Mouse (Mus musculus) lung, adult 18-20 months (tissue): ENCODE data around the gene Dstyk.
A peak's percentile ranks its signal among the peaks of the same experiment; 100 is the strongest.

ENCODE experiments used
- DNase-seq, 2 experiments: peaks; one replicate each; pipeline ENCODE4 v3.0.0; 2022; ENCODE audit warnings: mixed read lengths in 2 of 2

Dstyk gene

DNA sequence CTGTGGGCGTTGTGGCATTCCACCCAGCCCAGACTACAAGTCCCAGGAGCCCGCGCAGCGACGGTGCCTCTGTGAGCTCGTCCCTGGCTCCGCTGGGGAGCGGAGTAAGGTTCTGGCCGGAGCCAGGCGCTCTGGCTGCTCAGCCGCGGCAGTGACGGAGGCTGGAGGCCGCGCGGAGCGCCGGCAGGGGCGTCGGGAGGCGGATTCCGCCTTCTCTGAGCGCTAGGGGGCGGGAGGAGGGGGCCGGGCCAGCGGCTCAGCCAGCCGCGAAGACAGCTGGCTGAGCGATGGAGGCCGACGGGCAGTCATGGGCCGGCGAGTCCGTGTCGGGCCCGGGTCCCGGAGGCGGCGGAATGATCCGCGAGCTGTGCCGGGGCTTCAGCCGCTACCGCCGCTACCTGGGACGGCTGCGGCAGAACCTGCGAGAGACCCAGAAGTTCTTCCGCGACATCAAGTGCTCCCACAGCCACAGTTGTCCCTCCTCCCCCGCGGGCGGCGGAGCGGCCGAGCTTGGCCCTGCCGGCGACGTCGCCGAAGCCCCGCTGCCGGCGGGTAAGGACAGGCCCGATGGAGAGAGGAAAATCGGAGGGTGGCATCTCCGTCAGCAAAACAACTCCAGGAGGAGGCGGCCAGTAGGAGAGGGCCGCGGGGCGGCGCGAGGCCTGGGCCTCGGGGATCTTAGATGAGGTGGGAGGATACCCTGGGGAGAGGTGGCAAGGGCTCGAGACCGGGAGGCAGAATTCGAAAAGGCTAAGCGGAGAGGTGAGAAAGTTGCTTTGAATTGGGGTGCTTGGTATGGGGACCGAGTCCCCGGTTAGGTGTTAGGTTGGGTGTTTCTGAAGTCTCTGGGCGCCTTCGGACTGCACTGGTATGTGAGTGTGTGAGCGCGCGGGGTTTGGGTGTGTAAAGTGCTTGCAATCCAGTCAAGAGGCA, at the start of gene Dstyk:
TSS of gene Dstyk (plus strand) at position 237 of the 933 bp plus-strand sequence.
- DNase-seq: peak; percentile 94 to 96

DNA sequence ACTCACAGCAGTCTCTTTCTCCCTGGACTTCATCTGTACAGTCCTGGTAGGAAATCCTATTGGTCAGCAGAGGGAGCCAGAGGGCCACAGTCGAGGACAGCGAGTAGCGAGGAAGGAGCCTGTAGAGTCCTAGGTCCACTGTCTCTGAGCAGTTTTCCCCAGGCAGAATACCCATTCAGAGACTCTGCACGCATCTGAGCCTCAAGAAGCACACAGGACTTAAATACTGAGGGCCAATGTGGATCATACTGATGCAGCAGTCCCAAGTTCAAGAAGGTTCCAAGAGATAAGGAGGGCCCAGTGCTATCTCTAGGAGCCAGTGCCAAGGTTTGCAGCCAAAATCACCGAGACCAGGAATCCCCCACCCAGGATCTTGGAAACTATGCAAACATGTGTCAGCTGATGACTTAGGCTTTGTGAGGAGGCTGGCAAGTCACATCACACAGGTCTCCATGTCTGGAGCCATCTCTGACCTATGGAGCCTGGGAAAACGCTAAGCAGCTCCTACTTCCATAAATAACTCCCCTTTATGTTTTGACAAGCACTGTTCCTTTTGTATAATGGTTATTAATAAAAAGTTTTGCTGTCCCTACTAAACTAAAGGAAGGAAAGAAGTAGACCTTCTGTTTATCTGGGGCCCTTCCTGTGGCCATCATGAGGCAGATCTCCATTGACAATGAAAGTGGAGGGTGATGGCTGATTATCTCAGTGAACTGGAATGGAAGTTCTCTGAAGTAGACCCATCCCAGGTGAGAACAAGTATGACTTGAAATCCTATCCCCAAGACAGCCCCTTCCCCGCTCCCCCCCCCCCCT, 49.5 kb upstream of the Dstyk start:
- peak; percentile 86 to 90 for DNase-seq

DNA sequence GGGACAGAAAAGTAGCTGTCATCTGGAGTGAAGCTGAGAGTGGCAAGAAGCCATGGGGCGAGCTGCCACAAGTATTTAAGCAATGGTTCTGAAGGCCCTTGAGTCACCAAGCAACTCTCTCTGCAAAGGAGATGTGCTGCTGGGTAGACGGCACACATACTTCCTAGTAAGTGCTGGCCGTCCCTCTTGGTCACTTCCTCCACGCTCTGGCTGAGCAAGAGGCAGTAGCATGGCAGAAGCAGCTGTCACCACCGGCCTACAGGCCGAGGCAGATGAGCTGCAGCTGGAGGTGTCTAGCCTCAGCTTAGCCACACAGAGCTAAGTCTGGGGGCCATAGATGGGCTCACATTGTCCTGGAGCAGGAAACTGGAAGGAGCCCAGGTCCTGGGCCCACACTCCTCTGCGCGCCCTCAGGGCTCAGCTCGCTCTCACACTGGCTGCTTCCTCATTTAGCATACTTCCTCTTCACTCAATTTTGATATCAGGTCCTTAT, 46.6 kb upstream of the Dstyk start:
- peak in 1 of 2 experiments; percentile 46 for DNase-seq

DNA sequence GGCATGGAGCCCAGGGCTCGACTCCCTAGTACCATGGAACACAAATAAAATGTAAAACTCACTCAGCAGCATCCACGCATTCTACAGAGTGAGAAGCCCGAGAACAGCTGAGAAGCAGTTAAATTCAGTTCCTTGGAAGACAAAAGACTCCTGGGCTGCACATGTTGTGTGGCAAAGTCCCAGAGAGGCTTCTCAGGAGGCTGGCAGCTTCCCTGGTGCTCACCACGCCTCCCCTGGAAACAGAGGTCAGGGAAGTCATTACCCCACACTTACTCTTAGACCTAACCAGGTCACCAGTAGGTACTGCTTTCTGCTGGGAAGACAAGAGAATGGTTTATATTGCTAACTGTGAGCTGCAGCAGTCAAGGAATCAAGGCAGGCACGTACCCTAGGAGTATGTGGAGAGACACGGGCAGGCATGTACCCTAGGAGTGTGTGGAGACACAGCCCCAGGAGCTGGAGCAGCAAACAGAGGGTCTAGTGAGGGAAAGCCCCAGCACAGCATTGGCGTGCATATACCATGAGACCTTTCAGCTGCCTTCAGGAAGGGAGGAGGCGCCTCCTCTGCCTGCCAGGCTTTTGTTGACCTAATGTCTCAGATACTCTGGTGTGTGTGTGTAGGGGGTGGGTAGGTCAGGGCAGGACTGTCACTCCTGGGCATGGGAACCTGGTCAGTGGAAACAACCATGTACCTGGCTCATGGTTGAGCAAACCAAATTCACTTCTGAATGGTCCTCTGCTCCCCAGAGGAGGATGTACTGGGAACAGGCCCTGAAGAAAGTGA, 45.9 kb upstream of the Dstyk start:
- DNase-seq: peak in 1 of 2 experiments; percentile 34

DNA sequence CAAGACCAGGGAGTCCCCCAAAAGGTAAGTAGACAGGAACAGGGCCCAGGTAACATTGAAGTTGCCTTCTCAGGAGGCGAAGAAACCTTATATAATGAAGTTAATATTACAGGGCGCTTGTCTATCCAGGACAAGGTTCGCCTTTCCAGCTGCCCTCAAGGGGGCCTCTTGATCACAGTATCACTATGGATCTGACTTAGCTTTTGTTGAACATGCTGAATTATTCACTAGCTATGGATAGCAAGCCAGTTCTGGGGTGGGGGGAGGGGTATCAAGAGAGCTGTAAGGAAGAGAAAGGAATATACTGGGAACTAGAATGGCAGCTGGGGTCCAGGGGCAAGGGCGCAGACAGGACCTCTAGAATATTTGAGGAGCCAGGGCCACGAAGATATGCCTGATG, 45.0 kb upstream of the Dstyk start:
- DNase-seq: no peak

DNA sequence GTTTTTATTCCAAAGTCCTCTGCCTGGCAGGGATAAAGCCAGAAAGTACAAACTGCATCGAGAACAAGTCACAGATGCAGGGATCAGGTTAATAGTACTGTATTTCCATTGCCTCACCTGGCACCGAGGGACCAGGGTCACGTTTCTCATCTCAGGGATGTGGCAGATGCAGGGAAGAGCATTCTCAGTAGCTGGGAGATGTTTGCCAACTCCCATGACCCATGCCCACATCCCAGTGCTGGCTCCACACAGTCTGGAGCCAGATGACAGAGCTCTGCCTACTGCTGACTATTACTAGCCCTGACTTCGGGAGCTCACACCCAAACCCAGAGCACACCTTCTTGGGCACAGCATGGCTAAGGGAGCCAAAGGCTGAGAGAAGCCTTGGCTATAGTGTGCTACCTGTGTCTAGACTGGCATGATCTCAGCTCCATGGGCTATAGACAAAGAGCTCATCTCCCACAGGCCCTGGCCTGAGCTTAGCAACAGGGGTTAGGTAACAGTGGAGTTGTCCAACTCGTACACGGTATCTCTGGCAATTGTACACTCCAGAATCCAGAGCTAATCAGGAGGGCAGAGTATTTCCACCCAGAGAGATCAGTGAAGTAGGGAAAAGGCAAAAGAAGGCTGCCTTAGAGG, 44.3 kb upstream of the Dstyk start:
- DNase-seq: no peak

DNA sequence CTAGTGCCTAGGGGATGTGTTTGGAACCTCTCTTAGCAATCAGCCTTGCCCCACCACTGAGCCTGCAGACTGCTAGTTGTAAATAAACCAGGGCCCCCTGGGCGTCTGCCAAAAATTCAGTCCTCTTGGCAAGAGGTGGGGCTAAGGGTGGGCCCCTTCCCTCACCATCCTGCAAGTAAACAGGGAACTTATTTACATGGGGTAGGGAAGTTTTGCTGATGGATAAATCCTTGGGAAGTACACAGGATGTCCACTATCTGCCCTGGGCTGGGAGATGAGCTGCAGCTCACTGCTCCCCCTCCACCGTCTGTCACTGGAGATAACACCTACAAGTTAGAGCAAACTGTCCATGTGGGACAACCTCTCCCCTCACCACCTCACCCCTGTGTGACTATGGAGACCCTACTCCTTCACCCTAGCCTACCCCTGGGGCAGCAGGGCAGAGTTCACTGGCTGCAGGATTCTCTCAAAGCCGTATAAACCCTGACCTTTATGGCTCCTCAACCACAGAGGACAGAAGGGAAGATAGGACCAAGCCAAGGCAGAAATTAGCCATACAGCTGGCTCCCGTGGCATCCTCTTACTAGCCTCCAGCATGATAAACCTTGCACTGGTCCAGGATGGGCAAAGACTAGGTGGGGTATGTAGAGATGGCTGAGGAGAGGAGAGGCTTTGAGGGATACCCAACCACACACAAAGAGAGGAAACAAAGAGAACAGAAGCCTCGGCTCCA, 43.0 kb upstream of the Dstyk start:
- peak; percentile 83 to 89 for DNase-seq

DNA sequence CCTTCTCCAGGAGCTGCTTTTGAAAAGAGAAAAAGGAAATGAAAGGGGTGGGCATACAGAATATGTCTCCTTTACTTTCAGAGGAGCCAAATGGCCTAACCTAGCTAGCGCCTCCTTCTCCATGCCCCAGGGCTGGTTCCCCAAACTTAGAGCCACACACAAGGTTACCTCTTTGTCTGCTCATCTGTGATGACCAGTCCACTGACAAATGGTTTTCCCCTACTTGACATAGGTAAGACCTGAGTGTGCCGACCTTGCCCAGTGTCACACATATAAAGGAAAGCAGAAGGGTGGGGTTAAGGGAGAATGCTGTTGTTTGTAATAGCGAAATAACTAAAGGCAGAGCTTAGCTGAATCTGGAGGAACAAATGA, 42.5 kb upstream of the Dstyk start:
- DNase-seq: no peak

DNA sequence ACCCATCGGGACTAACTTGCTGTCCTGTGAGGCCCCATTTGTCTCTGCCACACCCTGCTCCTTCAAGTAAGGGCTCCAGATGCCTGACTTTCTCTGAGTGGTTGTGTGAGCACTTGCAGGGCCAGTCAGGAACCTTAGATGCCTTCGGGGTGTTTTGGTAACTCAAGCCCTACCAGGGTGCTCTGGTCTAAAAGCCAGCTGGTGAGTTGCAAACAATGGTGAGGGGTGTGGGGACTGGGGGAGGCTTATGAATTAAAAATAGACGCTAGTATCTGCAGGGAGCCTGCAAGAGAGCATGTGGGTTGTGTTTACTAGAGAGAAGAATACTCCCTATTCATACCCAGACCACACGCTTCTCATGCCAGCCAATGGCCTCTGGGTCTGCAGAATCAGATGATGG, 42.1 kb upstream of the Dstyk start:
- no peak for DNase-seq

DNA sequence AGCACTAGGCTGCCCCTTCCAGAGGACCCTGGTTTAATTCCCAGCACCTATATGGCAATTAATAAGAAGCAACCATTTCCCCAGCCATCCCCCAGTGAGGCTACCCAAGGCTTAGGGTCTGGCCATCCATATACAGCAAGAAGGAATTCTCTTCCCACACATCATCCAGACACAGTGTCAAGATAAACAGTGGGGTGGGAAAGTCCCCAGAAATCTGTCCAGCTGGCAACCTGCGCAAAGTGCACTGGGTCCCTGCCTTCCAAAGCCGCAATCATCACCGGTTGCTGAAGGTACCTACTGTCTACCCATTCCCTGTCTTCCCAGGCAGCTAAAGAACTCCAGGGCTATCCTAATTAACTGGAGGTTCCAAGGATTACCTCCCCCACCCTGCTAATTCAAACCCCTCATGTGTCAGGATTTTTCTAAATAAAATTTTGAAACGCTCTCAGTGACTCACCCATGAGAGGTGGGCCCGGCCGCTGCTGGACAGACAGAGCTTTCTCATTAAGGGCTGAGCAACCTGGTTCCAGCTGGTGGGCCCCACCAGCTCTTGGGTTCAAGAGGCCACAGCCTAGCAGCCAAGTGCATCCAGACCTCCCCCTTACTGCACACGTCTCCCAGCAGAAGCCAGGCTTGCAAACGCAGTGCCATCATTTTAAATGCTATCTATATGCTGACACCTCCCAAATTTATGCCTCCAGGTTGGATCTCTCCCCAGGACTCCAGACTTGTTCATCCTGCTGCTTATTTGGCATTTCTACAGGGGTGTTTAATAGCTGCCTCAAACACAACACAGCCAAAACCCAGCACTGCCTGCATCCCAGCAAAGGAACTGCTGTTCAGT, 40.9 kb upstream of the Dstyk start:
- DNase-seq: no peak

DNA sequence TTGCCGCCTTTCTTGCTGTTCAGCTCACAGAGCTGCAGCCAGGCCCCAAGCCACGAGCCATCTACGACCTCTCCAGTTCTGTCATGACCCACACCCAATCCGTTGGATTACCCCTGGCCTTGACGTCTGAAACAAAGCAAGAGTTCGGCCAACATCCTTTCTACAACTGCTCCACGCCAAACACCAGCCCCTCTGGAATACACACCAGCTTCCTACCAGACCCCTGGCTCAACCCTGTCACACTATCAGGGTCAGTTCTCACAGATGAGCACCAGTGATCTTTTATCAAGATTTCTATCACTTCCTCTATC, 40.3 kb upstream of the Dstyk start:
- DNase-seq: peak; percentile 51 to 73

DNA sequence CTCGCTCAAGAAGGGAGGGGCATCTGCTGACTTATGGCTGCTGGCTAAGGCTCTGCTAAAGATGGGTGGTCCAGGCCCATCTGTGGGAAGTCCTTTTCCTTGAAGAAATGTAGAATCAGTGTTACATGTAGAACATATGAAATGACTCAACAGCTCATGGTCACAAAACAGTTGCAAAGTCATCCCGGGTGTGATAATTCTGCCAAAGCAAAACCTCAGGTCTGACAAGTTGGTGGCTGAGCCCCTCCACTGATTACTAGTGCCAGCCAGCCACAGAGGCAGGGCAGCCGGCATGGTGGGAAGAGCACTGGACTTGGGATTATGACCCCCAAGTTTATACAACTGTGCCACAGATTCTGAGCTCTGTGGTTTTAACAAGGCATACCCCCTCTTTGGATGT, 39.5 kb upstream of the Dstyk start:
- DNase-seq: no peak

DNA sequence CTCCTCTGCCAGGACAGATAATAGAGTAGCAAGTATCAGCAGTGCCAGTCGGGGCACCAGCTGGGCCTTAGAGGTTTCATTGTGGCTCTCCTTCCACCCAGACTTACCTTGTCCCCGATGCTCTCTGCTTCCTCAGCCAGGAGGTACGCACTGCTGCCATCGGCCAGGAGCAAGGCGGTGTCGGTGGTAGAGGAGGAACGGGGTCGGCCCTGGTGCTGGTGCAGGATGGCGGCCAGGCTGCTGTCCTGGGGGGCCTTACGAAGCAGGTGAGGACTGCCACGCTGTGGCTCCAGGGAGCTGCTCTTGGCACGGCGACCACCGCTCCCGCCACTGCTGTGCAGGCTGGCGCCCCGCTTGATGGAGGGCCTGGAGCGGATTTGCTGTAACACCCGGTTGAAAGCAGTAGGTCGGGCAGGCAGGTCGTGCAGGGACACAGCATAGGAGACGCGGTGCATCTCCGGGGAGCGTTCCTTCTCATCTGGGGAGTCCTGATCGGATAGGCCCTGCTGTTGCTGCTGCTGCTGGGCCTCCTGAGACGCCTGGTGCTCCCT, 36.7 kb upstream of the Dstyk start:
- no peak for DNase-seq

DNA sequence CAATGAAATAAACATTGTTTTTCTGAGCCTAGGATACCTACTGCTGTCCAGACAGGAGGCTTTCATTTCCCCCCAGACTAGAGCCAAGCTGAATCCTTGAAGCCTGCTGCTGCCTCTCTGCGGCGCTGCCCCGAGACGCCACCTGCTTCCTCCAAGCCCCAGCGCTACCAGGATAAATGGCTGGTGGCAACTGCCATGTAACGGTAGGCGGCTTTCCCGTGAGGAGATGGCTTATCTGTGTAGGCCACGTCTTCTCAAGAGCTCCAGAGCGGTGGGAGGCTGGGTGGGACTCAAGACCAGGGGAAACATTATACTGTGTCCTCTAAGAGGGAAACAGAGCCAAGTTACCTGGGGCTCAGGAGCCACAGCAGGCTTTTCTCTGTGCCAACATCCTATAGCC, 35.4 kb upstream of the Dstyk start:
- no peak for DNase-seq

DNA sequence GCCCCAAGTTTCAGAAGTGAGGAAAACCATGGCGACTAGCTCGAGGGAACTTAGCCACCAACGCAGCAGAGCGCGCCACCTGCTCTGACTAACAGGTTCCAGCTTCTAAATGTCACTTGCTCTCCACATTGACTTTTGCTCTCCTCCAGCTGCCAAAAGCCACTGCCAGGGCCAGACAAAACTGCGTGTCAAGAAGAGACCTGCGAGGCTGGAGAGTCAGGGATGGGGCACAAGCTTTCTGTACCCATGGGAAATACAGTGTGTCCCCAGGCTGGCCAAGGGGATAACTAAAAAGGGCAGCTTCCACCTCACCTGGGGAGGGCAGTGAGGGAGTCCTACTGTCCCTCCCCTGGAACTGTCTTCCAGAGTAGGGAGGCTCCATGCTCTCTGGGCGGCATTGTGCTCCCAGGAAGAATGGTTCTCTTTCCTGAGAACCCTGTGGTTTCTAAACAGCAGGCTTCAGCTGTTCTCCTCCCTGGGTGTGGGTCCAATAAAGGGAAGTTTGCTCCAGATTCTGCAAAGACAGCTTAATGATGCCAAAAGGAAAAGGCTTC, 33.3 kb upstream of the Dstyk start:
- DNase-seq: peak; percentile 60 to 75

DNA sequence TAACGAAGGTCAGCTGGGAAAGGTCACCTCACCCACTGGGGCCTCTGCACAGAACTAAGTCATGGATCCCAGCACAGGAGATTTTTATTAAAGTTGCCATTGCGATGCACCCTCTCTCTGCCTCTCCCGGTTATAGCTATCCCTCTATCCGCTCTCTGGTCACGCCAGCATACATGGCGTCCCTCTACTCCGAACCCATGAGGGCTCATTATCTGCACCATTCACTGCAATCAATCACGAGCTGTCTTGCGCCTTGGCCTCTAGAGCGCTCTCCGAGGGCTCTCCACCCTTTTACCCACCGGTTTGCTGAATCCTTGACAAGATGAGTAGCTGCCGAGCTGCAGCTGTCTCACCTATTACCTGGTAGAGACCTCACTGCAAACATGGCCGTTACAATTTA, 32.1 kb upstream of the Dstyk start:
- no peak for DNase-seq

DNA sequence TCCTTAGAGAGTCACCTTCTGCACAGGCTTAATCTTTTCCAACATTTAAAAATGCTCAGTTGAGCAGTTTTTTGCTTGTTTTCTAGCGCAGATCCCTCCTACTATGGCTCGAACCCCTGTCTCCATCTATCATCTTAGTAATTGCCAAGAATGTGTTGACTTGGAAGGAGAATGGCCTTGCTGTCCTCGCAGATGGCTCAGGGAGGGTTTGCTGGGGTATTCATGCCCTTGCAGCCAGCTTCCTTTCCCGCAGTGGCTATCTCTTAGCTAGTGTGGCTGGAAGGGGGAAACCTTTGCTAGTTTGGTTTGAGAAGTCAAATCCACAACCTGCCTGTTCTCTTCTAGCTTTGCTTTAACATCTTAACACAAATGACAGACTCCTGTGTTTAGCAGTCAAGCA, 31.6 kb upstream of the Dstyk start:
- DNase-seq: no peak

DNA sequence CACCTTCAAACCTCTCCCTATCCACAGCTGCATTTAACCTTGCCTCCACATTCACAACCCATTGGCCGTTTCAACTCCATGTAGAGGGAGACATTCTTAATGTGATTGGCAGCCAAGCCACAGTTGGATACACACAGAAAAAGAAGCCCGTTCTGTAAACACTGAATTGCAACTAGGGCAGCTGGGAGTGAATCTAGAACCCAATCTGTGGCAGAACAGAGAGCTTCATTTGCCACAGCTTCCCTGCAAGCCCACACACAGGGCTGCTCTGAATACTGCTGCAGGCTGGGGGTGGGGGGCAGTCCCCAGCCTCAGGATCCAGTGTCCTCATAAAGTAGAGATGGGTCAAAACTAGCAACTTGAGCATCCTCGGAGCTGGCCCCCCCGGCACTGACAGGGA, 31.1 kb upstream of the Dstyk start:
- DNase-seq: no peak

DNA sequence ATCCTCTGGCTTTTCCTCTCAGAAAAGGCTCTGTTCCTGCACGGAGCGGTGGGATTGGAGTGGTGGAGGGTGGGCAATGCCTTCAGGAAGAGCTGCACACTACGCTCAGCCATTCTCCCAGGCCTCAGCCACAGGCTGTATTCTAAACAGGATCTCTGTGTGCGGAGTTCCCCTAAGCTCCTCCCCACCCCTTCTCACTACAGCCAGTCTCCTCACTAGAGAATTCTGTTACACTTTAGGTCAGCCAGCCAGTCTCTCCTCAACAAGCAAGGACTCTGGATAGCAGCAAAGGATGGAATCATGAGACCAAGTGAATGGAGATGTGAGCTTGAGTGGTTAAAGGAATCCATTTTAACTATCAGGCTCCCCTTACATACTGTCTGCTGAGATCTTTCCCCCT, 29.4 kb upstream of the Dstyk start:
- DNase-seq: peak in 1 of 2 experiments; percentile 68
